Mouse (Mus musculus) heart, adult 10 weeks (tissue): Measurements from ENCODE around the gene Serpinh1. TPM values are rescaled to one million over a fixed set of nuclear protein-coding genes. Genes with fewer than 3 reads are reported as not detected.

Source experiments
- polyA plus RNA-seq: library from polyadenylated mRNA; stranded (reverse); fragments of 350-450 nt; fragmentation: Illumina TruSeq; extraction: RNeasy Lipid Tissue Mini Kit (QIAGEN cat#74804); gene quantifications from one replicate; pipeline ENCODE4 v1.2.3, GENCODE M21; 2014; ENCODE audit warnings: low read depth, low replicate concordance

Serpinh1 gene
- 258 TPM for polyA plus RNA-seq

GRCm38 (mm10) chr7:99352526-99353400 is at the start of gene Serpinh1:
TSS of gene Serpinh1 (minus strand) at chr7:99353239.

GRCm38 (mm10) chr7:99381214-99382087 is 28.4 kb upstream of the Serpinh1 start, which contains the start of gene Gdpd5:
TSS of gene Gdpd5 (plus strand) at chr7:99381414.

Other genes starting within 250 kb of the Serpinh1 start
- gene Uvrag, start 212.1 kb downstream of the Serpinh1 start, polyA plus RNA-seq = 10.9 TPM
- 337 TPM for gene Dgat2, start 170.5 kb downstream of the Serpinh1 start, polyA plus RNA-seq
- gene Mogat2, start 114.6 kb downstream of the Serpinh1 start, polyA plus RNA-seq = not detected
- gene Map6, start 85.8 kb downstream of the Serpinh1 start, polyA plus RNA-seq = 5.0 TPM
- 18.2 TPM for gene Gdpd5, start 28.2 kb upstream of the Serpinh1 start, polyA plus RNA-seq
- not detected for gene Klhl35, start 112.8 kb upstream of the Serpinh1 start, polyA plus RNA-seq
- gene Rps3, start 130.5 kb upstream of the Serpinh1 start, polyA plus RNA-seq = 624 TPM
- gene Arrb1, start 182.2 kb upstream of the Serpinh1 start, polyA plus RNA-seq = 18.8 TPM